Mouse (Mus musculus) limb, embryonic 14.5 days (tissue): ENCODE data around the gene 5730522E02Rik. TPM values are rescaled to one million over a fixed set of nuclear protein-coding genes. Genes with fewer than 3 reads are reported as not detected.
"Not testable (repeated sequence)": the region's sequence is repeated elsewhere in the genome, so short reads cannot be mapped to it uniquely, and the experiment has no call there.

Experiments used
- ATAC-seq: fragments of 200-750 bp; cut with Nextera tagmentation; 2 replicates; pipeline ENCODE4 v1.8.0; 2017; ENCODE audit warnings: low read depth, moderate number of reproducible peaks, moderate TSS enrichment; ENCODE audit not compliant: low FRiP score
- DNase-seq: peaks from one replicate; pipeline ENCODE4 v3.0.0-alpha.2; 2015; ENCODE audit warnings: low spot score
- H3K27ac ChIP-seq: fragments of 300-500 bp; sonication (generic); replicated peaks from 2 replicates; pipeline ENCODE4 v1.5.1; 2014; ENCODE audit warnings: low read depth, mild to moderate bottlenecking, low read length, moderate library complexity, mixed read lengths
- H3K27me3 ChIP-seq: fragments of 300-500 bp; sonication (generic); 2 replicates; pipeline ENCODE4 v1.6.1; 2014; ENCODE audit warnings: low read length, mixed read lengths; ENCODE audit not compliant: control insufficient read depth, insufficient read depth
- H3K36me3 ChIP-seq: fragments of 300-500 bp; sonication (generic); 2 replicates; pipeline ENCODE4 v1.6.1; 2014; ENCODE audit warnings: mild to moderate bottlenecking, low read length, moderate library complexity, mixed read lengths; ENCODE audit not compliant: control insufficient read depth, insufficient read depth
- H3K4me1 ChIP-seq: fragments of 300-500 bp; sonication (generic); 2 replicates; pipeline ENCODE4 v1.6.1; 2014; ENCODE audit warnings: antibody characterized with exemption, low read length, mixed read lengths; ENCODE audit not compliant: control insufficient read depth, insufficient read depth
- H3K4me2 ChIP-seq: fragments of 300-500 bp; sonication (generic); replicated peaks from 2 replicates; pipeline ENCODE4 v1.6.1; 2014; ENCODE audit warnings: low read depth, mild to moderate bottlenecking, low read length, moderate library complexity; ENCODE audit not compliant: severe bottlenecking
- H3K4me3 ChIP-seq: fragments of 300-500 bp; sonication (generic); replicated peaks from 2 replicates; pipeline ENCODE4 v1.5.1; 2014; ENCODE audit warnings: low read length
- H3K9ac ChIP-seq: fragments of 300-500 bp; sonication (generic); 2 replicates; pipeline ENCODE4 v1.6.1; 2014; ENCODE audit warnings: mild to moderate bottlenecking, low read depth, low read length, moderate library complexity; ENCODE audit not compliant: severe bottlenecking
- H3K9me3 ChIP-seq: fragments of 300-500 bp; sonication (generic); 2 replicates; pipeline ENCODE4 v1.6.1; 2016; ENCODE audit warnings: low read length; ENCODE audit not compliant: control insufficient read depth
- POLR2A ChIP-seq: fragments of 200-500 bp; IDR thresholded peaks from 2 replicates; pipeline ENCODE4 v1.8.0; 2012; ENCODE audit warnings: inconsistent platforms, mild to moderate bottlenecking, moderate library complexity, borderline replicate concordance; ENCODE audit not compliant: insufficient read depth, insufficient read length; ENCODE audit errors: extremely low read depth
- WGBS: fragments of 180-500 bp; shearing (Covaris S2); extraction: QIAGEN DNeasy Blood & Tissue Kit; methylation state at CpG from one replicate; pipeline ENCODE4 v1.1.7; 2014; 5-methylcytosine and 5-hydroxymethylcytosine counted together
- polyA plus RNA-seq, 2 experiments: library from polyadenylated mRNA; depleted of rRNA in 1 of 2; stranded (reverse) in 1 of 2; unstranded in 1 of 2; fragments of >200 nt; fragmentation: Nextera tagmentation in 1 of 2; extraction: Ambion mirVana in 1 of 2; gene quantifications; 2 replicates each; pipeline versions ENCODE4 v1.2.1 to v1.2.3; 2012 to 2014

Gene 5730522E02Rik
- polyA plus RNA-seq (2012; rRNA removed), result 2.6 and 4.3 TPM in 2 replicates
- polyA plus RNA-seq (2014; fragmentation: Nextera tagmentation; extraction: Ambion mirVana), result 4.2 and 6.2 TPM in 2 replicates

DNA sequence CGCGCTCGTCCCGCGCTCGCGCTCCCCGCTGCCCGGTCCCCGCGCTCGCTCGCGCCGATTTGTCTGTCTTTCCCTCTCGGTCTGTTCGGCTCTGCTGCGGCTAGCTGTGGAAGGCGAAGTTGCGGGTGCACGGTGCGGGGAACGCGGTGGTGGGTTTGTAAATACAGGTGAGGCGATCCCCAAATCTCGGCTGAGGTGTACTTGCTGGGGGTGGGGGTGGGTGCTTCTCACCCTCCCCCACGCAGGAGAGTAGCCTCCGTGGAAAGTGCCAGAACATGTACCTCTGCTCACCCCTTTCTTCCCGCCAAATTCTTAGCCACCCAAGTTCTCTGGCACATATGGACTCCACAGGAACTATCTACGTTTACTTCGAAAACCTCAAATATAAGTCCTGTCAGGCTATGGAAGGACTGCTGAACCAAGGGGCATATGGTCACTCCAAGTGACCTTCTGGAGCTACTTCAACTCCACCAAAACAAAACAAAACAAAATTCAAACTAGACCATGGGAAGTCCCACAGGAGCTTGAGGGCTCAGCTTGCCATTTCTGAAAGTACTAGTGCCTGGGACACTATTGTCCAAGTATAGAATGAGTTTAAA lies at the start of gene 5730522E02Rik:
Gene 5730522E02Rik (minus strand): TSS at position 182 of the 599 bp plus-strand sequence.
- Histone ChIP-seq H3K4me2 (peak within 1 kb of the TSS; percentile 51), H3K4me3 (peak within 1 kb of the TSS; percentile 70), H3K27me3 (no peaks in the 10 kb centered on the region), H3K9ac (peak within 1 kb of the TSS; percentile 96), H3K36me3 (no peaks in the 10 kb centered on the region), H3K9me3 (no peaks in the 10 kb centered on the region), H3K27ac (peak within 1 kb of the TSS; percentile 97), H3K4me1 (peaks cover 3% of the 10 kb centered on the region; the same call in 1 of the 2 replicates)
- DNase-seq (peak; percentile 18), ATAC-seq (no peak; the same call in none of the 2 replicates)
- WGBS, result 3% methylated on average over 13 of the region's 31 CpGs
- TF ChIP-seq POLR2A, result 0 out of 2 replicates have a peak, but pooled peaks have one; percentile 36

DNA sequence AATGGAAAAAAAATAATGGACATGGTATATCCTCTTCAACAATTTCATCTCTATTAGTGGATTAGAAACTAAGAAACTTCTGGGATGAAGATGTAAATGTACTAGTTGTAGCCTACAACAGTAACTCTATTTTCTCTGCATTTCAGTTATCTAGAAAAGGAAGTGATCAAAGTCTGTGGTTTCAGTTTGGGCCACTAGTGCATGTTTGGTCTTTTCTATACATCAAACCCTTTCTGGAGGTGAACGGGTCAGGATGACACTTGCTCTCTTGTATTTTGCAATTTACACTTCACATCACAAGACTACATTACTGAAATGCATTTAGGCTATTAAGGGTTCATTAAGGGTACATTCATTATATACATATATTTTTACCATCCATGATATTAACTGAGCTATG lies 26.0 kb upstream of the 5730522E02Rik start:
- Histone ChIP-seq H3K4me2 (no peak overlapping the region), H3K9ac (no peak overlapping the region), H3K27ac (no peak overlapping the region), H3K36me3 (no peaks in the 10 kb centered on the region), H3K27me3 (no peaks in the 10 kb centered on the region), H3K9me3 (no peaks in the 10 kb centered on the region), H3K4me3 (no peak overlapping the region), H3K4me1 (no peaks in the 10 kb centered on the region)
- no peak for TF ChIP-seq POLR2A
- WGBS, result 88% methylated on average over 1 of the region's 1 CpGs
- ATAC-seq (no peak), DNase-seq (no peak)

DNA sequence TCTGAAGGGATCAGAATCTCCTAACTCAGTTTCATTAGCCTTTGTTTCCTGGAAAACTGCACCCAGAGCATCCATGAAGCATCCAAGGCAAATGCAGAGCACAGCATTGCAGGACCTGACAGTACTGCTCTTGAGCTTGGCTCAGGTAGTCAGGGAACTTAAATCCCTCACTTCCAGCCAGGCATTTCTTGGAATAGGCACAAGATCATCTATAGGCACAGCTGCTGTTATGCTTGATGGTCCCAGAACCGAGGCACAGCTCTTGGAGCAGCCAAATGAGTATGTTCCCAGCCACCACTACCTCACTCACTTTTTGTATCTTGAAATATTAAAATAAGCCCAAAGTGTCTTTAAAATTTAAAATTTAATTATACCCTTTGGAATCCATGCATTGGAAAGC lies 19.3 kb upstream of the 5730522E02Rik start:
- Histone ChIP-seq H3K4me2 (no peak overlapping the region), H3K27ac (no peak overlapping the region), H3K36me3 (no peaks in the 10 kb centered on the region), H3K27me3 (no peaks in the 10 kb centered on the region), H3K9me3 (no peaks in the 10 kb centered on the region), H3K9ac (no peak overlapping the region), H3K4me1 (no peaks in the 10 kb centered on the region), H3K4me3 (no peak overlapping the region)
- WGBS, result 79% methylated on average over 1 of the region's 1 CpGs
- TF ChIP-seq POLR2A, result no peak
- DNase-seq (no peak), ATAC-seq (no peak)

DNA sequence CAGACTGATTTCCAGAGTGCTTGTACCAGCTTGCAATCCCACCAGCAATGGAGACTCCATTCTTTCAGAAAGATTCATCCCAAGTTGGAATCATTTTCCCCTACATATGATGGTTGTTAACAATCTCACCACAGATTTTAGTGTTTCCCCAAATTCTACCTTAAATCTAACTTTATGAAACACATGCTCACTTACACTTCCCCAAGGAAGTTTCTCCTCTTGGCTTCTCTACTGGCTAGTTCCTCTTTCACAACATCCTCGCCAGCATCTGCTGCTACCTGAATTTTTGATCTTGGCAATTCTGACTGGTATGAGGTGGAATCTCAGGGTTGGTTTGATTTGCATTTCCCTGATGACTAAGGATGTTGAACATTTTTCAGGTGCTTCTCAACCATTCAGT lies 3.1 kb upstream of the 5730522E02Rik start:
- 95% methylated on average over 1 of the region's 1 CpGs for WGBS

DNA sequence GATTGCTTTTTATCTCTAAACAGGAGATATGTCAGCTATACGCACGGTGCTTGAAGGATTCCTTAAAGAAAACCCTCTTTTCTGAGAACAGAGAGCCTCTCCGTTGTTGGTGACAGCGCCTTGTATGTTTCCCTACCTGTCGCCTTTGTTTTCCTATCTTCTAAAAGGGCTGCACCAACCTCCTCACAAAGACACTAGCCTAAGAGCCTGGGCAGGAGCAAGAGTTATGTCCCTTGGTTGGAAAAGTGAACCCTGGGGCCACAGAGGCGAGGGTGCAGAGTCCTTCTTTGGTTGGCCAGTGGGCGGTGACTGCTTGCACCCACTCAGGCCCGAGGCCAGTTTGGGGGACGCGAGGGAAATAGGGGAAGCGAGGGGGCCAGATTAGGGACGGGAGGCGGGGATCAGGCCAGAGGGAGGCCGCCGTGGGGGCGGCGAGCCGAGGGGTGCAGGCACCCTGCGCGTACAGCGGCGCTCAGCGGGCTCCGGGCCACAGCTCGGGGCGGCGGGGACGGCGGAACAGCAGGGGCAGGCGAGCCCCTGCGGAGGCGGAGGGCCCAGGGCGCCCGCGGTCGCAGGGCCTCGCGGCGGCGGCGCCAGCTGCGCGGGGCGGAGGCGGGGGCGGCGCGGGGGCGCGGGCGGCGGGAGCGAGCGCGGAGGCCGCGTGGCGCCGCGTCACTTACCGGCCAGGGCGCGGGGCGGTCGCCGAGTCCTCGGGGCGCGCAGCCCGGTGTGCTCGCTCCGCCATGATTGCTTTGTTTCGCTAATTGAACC lies 567 bp downstream of the 5730522E02Rik start:
- peak overlapping the region; percentile 51 for H3K4me2 ChIP-seq
- H3K9ac ChIP-seq, result peak overlapping the region; percentile 96
- peak overlapping the region; percentile 97 for H3K27ac ChIP-seq
- no peaks in the 10 kb centered on the region for H3K36me3 ChIP-seq
- ATAC-seq (peak; percentile 91), DNase-seq (peak; percentile 67)
- WGBS, result 3% methylated on average over 21 of the region's 73 CpGs
- TF ChIP-seq POLR2A, result 0 out of 2 replicates have a peak, but pooled peaks have one; percentile 43
- no peaks in the 10 kb centered on the region for H3K9me3 ChIP-seq
- H3K27me3 ChIP-seq, result no peaks in the 10 kb centered on the region
- H3K4me1 ChIP-seq, result peaks cover 3% of the 10 kb centered on the region; the same call in 1 of the 2 replicates
- H3K4me3 ChIP-seq, result peak overlapping the region; percentile 70

More for the DNA sequence above, 3.1 kb upstream of the 5730522E02Rik start:
- H3K9ac ChIP-seq, H3K27ac ChIP-seq, DNase-seq, ATAC-seq, H3K27me3 ChIP-seq, H3K4me3 ChIP-seq, H3K4me2 ChIP-seq, H3K4me1 ChIP-seq, H3K9me3 ChIP-seq, H3K36me3 ChIP-seq: not testable (repeated sequence)
